Mouse (Mus musculus): ENCODE measurements at regions not wholly inside any gene's neighbourhood (a gene's known extent, or its start where the extent isn't known, plus 50 kb on each side); places are given as distances from the start of the nearest gene placed in this dataset.

GRCm38 (mm10) chr10:19532790-19533189 lies 59.0 kb upstream of the Ifngr1 start:
- no peak for DNase-seq (ENCODE audit: extremely low read depth, low read depth, low spot score)

- DNase-seq (ENCODE audit: extremely low read depth, low read depth, low spot score) = no peak
Measured at GRCm38 (mm10) chr10:19533846-19534245, 57.9 kb upstream of the Ifngr1 start.
